Mouse (Mus musculus) small intestine, adult 2 months (tissue): Measurements from ENCODE around the gene Tmem59.

Experiments used
- CTCF ChIP-seq: fragments of 200-500 bp; IDR thresholded peaks from 2 replicates; pipeline ENCODE4 v1.5.1; 2012; ENCODE audit warnings: low read depth, mild to moderate bottlenecking, control low read depth, inconsistent platforms, low read length, moderate library complexity, mixed read lengths; ENCODE audit not compliant: insufficient replicate concordance, insufficient read length; ENCODE audit errors: extremely low read depth
- POLR2A ChIP-seq: fragments of 200-500 bp; IDR thresholded peaks from 2 replicates; pipeline ENCODE4 v1.6.1; 2012; ENCODE audit warnings: low read depth, mild to moderate bottlenecking, control low read depth, inconsistent platforms, low read length, moderate library complexity

- TF ChIP-seq CTCF (no peak), POLR2A (no peak)
Measured at GRCm38 (mm10) chr4:107240196-107240595, 62.0 kb downstream of the Tmem59 start.
